Mouse (Mus musculus): ENCODE measurements around the gene Lmo3. TPM values are rescaled to one million over a fixed set of nuclear protein-coding genes. Genes with fewer than 3 reads are reported as not detected.

The Lmo3 gene
- polyA plus RNA-seq, 1 experiment, result not detected

GRCm38 (mm10) chr6:138320190-138320737 is 261.5 kb downstream of the Lmo3 start:
- Histone ChIP-seq H3K27ac (ENCODE audit: insufficient read depth, low read length) (no peak overlapping the region), H3K4me3 (ENCODE audit: low read depth, low read length) (no peak overlapping the region), H3K9ac (ENCODE audit: low read depth, poor library complexity, severe bottlenecking) (no peak overlapping the region), H3K36me3 (ENCODE audit: control insufficient read depth, insufficient read depth, low read length, poor library complexity, severe bottlenecking) (no peaks in the 10 kb centered on the region), H3K27me3 (ENCODE audit: control insufficient read depth, insufficient read depth, low read length, poor library complexity, severe bottlenecking) (no peaks in the 10 kb centered on the region), H3K4me1 (ENCODE audit: control insufficient read depth, insufficient read depth, low read length) (no peaks in the 10 kb centered on the region), H3K9me3 (replicated peaks; ENCODE audit: control insufficient read depth, insufficient read depth, low read length, poor library complexity, severe bottlenecking) (no peaks in the 10 kb centered on the region)
- TF ChIP-seq EP300 (IDR thresholded peaks at IDR 0.05; ENCODE audit: insufficient read depth, low read depth, low read length) (no peak), CTCF (IDR thresholded peaks at IDR 0.05; ENCODE audit: low read depth, low read length) (no peak)

Other genes with a start within 250 kb of the Lmo3 start
- not detected in 2 replicates for gene Igbp1b, start 76.6 kb upstream of the Lmo3 start, polyA plus RNA-seq (2011; ENCODE audit: insufficient read depth, insufficient read length, low read depth, missing spikeins)